Mouse (Mus musculus) common myeloid progenitor, adult 5-6 weeks (primary cell): ENCODE data around the gene 9430015G10Rik. TPM values are rescaled to one million over a fixed set of nuclear protein-coding genes. Genes with fewer than 3 reads are reported as not detected.
A peak's percentile ranks its signal among the peaks of the same experiment; 100 is the strongest.
"Not testable (repeated sequence)": the region's sequence is repeated elsewhere in the genome, so short reads cannot be mapped to it uniquely, and the experiment has no call there.

Source experiments
- ATAC-seq: replicated peaks from 2 replicates; pipeline ENCODE4 v1.8.0; 2016; ENCODE audit warnings: low read depth, mild to moderate bottlenecking, moderate TSS enrichment, inconsistent platforms; ENCODE audit not compliant: poor library complexity, severe bottlenecking
- total RNA-seq: library from RNA; stranded (forward); fragments of 200-1000, 187-1606 nt; gene quantifications from 2 replicates; pipeline ENCODE4 v1.2.3, GENCODE M21; 2017

The 9430015G10Rik gene
- total RNA-seq, 1 experiment from 2014 or later, result 34.1 TPM

DNA sequence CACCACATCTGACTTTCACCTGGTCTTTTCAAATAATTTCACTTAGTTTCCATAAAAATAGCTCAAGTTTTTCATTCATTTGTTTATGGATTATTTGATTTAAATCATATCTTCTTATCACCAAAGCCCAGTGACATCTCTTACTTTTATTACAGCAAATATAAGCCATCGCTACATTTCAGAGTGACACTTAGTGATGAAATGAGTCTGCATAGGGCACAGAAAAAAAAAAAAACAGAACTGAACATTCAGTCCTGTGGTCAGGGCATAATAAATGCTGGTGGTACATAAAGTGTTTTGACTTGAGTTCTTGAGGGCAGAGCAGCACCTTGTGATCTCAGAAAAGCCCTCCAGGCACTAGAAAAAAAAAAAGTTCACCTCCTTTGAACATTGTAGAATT, 13.6 kb upstream of the 9430015G10Rik start:
- no peak for ATAC-seq

DNA sequence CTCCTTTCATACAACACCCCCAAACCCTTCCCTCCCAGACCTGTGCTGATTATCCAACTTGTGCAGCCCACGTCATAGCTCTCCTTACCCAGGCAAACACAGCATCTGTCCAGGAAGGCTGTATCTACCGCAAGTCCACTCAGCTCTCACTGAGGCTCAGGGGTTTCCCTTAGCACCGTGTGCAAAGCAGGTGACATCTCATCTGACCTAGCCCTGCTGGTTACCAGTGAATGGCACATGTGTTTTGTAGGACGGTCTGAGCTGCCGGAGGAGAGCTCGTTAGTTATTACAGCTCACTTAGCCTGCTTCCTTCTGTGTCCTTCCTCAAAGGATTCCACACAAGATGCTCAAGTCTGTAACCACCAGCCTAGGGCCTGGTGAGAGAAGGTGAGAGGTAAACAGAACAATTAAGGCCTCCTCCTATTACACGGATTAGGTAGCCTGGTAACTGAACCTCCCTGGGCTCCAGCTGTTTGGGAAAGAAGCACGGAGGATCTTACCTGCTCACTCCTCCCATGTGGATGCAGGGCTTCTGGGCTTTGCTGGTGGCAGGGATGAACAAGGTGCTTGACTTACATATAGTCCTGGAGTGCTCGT, 11.9 kb upstream of the 9430015G10Rik start:
- ATAC-seq, result no peak

DNA sequence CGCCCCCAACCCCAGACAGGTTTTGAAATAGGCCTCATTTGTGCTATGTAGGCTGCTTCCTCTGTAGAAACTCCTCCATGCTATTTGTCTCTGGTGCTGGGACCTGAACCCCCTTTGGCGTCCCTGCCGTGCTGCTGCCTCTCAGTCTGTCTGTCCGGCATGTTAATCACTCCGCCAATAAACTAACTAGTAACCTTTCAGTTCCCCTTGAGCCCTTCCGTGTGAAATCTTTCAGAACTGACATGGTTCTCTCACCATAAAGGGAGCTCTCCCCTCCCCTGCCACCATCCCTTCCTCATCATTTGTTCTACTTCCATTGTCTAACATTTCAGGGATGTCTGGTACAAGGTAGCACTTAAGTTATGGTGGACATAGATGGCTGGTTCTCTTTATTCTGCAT, 10.4 kb upstream of the 9430015G10Rik start:
- ATAC-seq, result no peak

DNA sequence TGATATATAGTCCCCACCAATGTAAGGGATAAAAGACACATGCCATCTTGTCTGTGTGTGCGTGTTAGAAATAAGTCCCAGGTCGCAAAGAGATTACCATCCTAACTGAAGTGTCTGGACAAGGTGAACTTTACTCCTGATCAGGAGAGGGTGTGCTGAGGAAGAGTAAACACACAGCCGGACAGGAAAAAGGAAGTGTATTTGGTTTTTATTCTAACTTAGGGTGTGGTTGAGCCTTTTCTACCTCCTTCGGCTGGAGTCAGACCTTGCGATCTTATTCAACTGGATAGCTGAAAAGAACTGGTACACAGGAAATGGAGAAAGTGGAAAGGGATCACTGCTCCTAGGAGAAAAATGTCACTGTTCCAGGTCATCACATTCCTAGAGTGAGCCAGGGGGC, 9.3 kb upstream of the 9430015G10Rik start:
- ATAC-seq, result no peak

DNA sequence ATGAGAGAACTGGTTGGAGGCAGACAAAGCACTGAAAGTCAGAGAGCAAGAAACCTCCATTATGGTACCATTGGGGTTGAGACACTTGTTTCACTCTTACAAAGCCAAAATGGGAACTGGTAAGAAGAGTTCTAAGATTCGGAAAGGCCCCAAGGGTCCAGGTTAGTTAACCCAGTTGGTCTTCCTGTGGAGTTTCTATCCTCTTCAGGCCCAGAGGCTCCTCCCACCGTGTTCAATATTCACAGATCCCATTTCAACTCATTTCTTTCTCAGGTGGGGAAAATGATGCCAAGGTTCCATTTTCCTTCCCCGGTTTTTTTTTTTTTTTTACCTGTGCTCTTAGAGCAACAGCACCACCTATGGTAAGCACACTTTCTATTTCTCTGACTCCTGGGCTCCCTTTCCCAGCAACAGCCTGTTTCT, 8.3 kb upstream of the 9430015G10Rik start:
- no peak for ATAC-seq

DNA sequence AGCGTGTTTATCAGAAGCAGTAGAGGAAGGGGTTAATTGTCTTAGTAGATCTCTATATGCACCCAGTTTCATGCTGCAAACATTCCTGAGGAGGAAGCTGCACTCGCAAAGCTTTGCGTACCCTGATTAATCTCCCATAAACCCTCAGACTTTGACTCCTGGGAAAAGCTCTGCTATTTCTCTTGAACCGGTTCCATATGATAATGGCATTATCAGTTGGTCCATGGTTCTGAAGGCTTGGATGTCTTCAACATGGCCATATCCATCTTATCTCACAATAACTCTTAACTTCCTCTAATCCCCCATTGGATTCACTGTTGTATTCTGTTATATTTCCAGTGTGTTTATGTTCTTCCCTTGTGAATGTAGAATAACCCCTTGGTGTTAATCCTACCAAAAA, 6.4 kb upstream of the 9430015G10Rik start:
- no peak for ATAC-seq

DNA sequence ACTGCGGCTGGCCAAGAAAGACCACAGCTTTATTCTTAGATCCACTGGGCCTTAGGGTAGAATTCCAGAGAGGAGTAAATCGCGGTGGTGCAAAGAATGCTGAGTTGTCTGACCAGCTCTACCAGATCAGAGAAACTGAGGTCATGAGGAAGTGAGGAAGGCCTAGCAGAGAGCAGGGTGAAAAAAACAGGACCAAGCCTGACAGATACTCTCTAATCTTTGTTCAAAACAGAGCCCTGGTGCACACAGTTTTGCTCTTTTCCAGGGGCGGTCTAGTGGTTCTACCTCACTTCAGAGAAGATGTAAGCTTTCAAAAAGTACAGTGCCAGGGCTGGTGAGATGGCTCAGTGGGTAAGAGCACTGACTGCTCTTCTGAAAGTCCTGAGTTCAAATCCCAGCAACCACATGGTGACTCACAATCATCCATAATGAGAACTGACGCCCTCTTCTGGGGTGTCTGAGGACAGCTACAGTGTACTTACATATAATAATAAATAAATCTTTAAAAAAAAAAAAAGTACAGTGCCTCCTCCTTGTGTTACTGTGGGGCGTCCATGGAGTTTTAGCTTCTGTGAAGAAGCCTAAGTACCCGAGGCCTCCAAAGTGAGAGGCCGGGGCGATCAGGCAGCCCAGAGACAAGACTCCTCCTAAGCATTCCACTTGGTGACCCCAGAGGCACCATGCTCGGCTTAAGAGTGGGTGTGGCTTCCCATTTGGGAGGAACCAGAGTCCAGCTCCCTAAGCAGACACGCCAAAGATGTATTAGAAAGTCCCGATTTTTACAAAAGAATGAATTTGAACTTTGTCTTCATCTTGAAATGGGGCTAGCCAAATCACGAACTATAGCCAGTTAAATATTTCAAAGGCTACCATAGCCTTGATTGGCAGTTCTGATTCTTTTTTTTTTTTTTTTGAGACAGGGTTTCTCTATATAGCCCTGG, 906 bp upstream of the 9430015G10Rik start:
- peak; percentile 49 for ATAC-seq

DNA sequence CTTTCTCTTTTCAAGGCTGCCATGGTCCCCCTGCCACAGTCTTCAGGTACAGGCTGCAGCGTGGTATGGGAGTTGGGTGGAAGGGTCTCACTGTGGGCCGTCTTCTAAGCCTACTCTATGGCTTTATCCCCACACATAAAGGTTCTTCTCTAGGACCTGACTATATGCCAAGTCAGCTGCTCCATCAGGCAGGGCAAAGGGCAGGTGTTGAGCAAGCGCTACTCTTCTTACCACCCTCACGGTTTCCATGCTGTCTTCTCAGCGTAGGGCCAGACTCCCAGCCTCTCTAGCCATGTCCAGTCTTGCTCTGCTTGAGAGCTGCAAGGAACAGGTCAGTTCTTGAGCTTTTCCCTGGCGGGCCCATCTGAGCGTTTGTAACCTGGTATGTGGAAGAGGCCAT, 14.3 kb downstream of the 9430015G10Rik start:
- ATAC-seq, result no peak

DNA sequence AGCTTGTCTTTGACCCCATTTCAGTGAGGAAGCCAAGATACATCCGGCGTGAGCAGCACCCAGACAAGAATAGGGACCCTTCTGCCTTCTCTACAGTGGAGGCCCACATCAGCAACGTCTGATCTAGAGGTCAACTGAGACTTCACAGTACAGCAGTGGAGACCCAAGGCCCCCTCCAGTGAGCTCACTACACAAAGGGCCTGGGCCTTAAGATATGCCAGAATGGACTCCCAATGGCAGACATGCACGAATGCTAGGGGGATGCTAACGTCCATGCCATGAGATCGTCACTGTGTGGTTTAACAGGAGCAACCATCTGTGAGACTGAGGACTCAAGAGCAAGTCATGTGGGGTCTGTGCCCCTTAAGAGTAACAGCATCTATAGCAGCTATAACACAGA, 15.6 kb downstream of the 9430015G10Rik start:
- no peak for ATAC-seq

DNA sequence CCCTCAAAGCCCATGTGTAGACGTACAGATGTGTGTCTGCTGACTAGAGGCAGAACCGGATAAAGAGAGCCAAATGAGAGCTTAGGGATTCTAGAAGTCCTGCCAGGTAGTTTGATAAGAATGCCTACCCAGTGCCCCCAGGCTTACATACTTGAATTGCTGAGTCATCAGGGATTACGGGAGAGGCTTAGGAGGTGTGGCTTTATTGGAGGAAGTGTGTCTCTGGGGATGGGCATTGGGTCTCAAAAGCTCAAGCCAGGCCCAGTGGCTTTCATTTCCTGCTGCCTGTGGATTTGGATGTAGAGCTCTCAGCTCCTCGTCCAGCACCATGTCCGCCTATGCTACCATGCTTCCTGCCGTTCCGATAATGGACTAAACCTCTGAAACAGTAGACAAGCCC, 17.1 kb downstream of the 9430015G10Rik start:
- ATAC-seq, result no peak

DNA sequence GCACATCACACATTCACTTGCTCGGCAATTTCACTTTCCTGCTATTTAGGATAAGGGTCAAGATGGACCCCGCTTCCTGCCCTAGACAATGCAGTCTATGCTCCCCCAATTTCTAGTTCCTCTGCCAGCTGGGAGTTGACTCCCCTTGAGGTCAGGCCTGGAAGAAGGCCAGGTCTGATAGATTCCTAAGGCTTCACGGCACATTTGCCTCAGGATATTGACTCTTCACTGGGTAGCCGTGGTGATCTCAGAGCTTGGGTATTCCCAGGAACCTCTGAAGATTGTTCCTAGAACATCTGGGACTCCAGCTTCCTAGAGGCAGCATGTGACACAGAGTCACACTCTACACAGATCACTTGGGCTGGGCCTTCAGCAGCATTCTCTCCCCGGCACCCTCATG, 19.0 kb downstream of the 9430015G10Rik start:
- no peak for ATAC-seq

DNA sequence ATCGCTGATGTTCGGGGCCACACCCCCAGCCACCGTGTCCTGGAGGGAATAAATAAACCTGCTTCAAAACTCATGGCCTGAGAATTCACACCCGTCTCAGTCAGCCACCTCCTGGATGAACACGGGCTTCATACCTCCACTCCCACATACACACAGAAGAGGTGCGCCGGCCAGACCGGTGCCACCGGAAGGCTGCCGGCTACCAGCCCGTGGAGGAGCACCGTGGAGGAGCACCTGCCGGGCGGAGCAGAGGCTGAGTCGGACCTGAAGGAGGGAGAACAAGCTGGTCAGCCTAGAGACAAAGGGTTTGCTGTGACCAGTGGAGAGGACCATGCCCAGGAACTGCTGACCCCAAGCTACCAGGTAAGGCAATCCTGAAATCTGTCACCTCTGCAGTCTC, 20.7 kb downstream of the 9430015G10Rik start, which contains the start of gene Rnf223:
Rnf223 (plus strand) TSS at position 78 of the 400 bp plus-strand sequence.
- ATAC-seq, result no peak

DNA sequence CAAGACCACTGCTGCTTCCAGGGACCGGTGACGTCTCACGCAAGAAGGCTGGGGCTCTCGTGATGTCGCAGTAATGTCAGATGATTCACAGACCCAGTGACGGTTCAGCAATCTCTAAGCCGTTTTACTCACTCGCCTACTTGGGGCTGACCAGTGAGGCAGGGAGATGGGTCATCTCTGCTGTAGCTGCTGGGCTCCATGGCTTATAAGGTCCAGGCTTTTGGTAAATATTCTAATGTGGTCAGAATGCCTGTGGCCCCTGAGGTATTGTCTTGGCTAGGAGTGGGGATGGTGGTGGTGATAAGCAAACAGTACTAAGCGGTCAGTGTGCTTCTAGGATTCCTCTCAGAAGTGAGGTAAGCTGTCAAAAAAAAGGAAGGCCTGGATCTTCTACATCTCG, 21.2 kb downstream of the 9430015G10Rik start:
- ATAC-seq, result no peak

DNA sequence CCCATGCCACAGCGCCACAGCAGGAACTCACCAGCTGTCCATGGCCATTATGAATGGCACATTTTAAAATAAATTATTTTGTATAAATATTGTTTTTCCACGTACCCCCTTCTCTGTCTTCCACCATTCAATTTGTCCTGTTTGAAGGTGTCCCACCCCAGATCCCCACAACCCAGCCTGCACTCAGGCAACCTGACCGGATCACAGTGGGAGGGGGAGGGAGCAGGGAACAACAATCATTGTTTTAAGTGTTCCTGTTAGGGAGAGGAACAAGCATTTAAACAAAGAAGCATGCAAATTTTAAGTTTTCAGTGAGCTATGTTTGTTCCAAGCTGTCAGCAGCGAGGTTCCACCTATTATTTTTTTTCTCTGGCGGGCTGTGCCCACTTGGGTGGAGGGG, 23.6 kb downstream of the 9430015G10Rik start:
- ATAC-seq, result no peak

DNA sequence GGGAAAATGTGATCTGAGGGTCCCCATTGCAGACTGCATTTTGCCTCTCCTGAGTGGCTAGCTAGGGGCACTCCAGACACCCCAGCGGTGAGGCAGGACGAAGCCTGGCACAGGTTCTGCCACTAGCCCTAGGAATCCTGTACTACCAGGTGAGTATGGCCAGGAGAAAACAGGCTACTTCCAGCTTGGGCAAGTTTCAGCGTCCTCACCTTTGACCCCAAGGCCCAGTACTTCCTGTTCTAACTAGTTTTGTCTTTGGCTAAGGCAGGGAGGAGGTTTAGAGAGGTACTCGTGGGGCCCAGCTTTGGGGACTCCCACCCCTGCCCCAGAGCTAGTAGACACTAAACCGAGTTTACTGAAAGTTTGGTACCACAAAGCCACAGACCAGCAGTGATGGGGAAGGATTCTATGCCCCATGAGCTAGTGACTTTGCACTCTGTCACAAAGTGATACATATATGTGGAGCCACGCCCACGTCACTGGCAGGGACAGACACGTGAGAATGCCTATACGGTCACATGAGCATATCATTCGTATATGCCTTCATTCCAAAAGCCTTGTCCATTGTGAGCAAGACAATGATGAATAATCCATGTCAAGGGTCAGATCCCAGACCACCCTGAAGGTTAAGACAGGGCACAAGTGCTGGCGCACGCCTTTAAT, 24.3 kb downstream of the 9430015G10Rik start:
- 0 out of 2 replicates have a peak, but pooled peaks have one; percentile 15 for ATAC-seq

DNA sequence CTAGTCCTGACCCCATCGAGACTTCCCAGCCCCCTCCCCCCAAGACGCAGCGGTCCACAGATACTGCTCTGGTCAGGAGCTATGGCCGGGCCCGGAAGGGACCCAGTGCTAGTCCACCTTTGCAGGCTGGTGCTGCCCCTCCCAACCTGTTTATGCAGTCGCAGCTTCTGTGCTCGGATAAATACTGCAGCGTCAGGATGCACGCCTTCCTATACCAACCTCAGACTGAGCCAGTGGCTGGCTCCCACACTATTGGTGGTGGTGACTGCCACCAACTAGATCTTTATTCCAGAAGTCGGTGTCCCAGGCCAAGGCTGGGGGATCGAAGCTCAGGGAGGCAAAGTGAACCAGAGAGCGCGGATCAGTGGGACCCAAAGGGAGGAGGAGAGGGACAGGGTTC, 25.3 kb downstream of the 9430015G10Rik start:
- ATAC-seq, result no peak

DNA sequence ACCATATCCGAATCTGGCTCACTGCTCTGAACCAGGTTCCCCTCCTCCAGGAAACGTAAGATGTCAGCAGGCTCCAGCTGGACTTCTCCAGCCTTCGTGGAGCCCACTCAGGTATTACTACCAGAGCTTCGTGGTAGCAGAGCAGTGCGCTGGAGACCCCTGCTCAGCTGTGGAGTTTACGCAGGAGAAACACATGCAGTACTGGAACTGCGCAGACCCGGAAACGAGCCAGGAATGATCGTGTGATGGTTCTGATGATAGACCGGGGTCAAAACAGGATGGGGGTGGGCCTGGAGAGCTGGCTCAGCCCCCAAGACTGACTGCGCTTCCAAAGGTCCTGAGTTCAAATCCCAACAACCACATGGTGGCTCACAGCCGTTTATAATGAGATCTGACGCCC, 26.0 kb downstream of the 9430015G10Rik start:
- no peak for ATAC-seq

DNA sequence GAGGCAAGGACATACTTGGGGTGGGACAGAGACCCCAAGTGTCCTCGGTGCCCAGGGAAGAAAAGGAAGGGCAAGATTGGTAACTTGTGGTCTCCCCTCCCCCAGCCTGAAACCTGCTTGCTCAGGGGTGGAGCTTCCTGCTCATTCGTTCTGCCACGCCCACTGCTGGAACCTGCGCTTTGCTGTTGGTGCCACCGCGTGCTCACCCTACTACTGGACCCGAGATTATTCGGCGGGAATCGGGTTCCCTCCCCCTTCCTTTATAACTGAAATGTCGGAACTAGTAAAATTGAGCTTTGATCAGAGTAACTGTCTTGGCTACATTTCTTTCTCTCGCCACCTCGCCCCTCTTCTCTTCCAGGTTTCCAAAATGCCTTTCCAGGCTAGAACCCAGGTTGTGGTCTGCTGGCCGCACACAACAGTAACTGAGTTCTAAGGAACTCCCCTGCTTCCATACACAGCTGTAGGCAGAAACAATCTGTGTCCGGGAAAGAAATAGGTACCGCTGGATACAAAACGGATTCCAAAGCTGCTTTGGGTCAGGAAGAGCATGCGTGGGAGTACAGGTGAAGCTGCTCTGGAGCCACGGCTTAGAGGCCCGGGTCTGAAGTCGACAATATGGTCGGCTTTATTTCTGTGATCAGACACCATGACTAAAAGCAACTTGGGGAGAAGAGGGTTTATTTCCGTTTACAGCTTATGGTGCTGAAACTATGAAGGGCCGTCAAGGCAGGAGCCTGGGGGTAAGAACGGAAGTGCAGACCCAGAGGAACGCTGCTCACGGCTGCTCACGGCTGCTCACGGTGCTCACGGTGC, 26.7 kb downstream of the 9430015G10Rik start:
- ATAC-seq, result no peak

DNA sequence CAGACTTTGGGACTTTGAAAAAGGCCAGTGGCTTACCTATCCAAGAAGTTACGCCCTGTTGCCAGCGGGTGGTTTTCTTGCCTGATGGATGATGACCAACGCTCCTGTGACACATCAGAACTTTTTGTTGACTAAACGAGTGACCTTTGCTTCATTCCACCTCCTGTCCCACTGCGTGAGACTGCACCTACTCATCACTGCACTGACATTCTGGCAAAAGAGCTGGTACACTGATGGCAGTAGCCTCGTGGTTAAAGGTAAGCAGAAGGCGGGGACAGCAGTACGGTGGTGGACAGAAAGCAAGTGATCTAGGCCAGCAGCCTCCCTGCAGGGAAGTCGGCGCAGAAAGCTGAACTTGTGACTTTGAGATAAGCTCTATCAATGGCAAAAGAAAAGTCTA, 41.1 kb downstream of the 9430015G10Rik start:
- ATAC-seq, result not testable (repeated sequence)

DNA sequence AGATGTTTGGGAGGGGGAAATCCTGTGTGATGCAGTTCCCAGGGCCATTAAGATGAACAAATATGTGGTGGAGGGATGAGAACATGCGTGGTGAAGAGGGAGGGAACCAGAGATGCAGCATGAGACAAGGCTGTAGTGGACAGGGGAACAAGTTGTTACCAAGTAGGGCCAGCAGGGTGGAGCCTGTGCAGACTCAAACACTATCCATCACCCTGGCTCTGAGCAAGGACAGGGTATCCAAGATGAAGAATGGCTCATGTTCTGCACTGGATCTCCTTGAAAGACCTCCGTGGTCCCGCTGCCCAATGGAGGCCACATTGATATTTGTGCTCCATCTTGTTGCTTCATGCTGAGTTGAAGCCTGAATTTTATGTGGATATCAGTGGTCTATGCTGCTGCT, 45.0 kb downstream of the 9430015G10Rik start:
- ATAC-seq, result no peak
